Mouse (Mus musculus): Measurements from ENCODE around the gene Insrr.

Insrr gene

GRCm38 (mm10) chr3:87829025-87829424 lies 32.3 kb downstream of the Insrr start:
- in situ Hi-C loops (cut with MboI, MseI): no loop called here

GRCm38 (mm10) chr3:87832109-87832859 lies 35.5 kb downstream of the Insrr start:
- in situ Hi-C loops (cut with MboI, MseI): no loop called here

GRCm38 (mm10) chr3:87833482-87833881 lies 36.7 kb downstream of the Insrr start:
- in situ Hi-C loops (cut with MboI, MseI): no loop called here

- in situ Hi-C loops (cut with MboI, MseI): no loop called here
Measured at GRCm38 (mm10) chr3:87838622-87839021, 41.9 kb downstream of the Insrr start.

GRCm38 (mm10) chr3:87840858-87841257 lies 44.1 kb downstream of the Insrr start:
- in situ Hi-C loops (cut with MboI, MseI): no loop called here

- in situ Hi-C loops (cut with MboI, MseI): no loop called here
Measured at GRCm38 (mm10) chr3:87844981-87845380, 48.2 kb downstream of the Insrr start.

GRCm38 (mm10) chr3:87846186-87846585 lies 49.4 kb downstream of the Insrr start:
- in situ Hi-C loops (cut with MboI, MseI): no loop called here

- in situ Hi-C loops (cut with MboI, MseI): no loop called here
Measured at GRCm38 (mm10) chr3:87846650-87847110, 49.9 kb downstream of the Insrr start, which contains the start of gene Sh2d2a. TSS of gene Sh2d2a (plus strand) at chr3:87846755.

- in situ Hi-C loops (cut with MboI, MseI): no loop called here
Measured at GRCm38 (mm10) chr3:87847680-87848079, 50.9 kb downstream of the Insrr start.

- in situ Hi-C loops (cut with MboI, MseI): no loop called here
Measured at GRCm38 (mm10) chr3:87849117-87849516, 52.4 kb downstream of the Insrr start.

GRCm38 (mm10) chr3:87854795-87855568 lies 58.2 kb downstream of the Insrr start:
- in situ Hi-C loops (cut with MboI, MseI): no loop called here

GRCm38 (mm10) chr3:87855936-87856335 lies 59.2 kb downstream of the Insrr start:
- in situ Hi-C loops (cut with MboI, MseI): no loop called here

- in situ Hi-C loops (cut with MboI, MseI): no loop called here
Measured at GRCm38 (mm10) chr3:87857666-87858065, 60.9 kb downstream of the Insrr start.

GRCm38 (mm10) chr3:87859813-87860212 lies 63.1 kb downstream of the Insrr start:
- in situ Hi-C loops (cut with MboI, MseI): loop anchor here in 1 of 2 experiments (5.0 kb wide), 1 partner anchor 93 kb away; no protein-coding TSS in a partner anchor

- in situ Hi-C loops (cut with MboI, MseI): loop anchor here in 1 of 2 experiments (5.0 kb wide), 1 partner anchor 97 kb away; no protein-coding TSS in a partner anchor
Measured at GRCm38 (mm10) chr3:87864111-87864510, 67.4 kb downstream of the Insrr start.
